Mouse (Mus musculus) ES-E14 (cell line): ENCODE results near the gene Ctnnbl1. TPM values are rescaled to one million over a fixed set of nuclear protein-coding genes. Genes with fewer than 3 reads are reported as not detected.

Experiments used
- DNase-seq: peaks from one replicate; pipeline ENCODE4 v3.0.0-alpha.2; 2013; ENCODE audit warnings: low read depth, low spot score
- H3K27ac ChIP-seq: 2 replicates; pipeline ENCODE4 v1.5.1; 2012; ENCODE audit warnings: low read depth, mild to moderate bottlenecking, low read length, moderate library complexity, mixed read lengths; ENCODE audit not compliant: poor library complexity, insufficient read depth, severe bottlenecking
- H3K36me3 ChIP-seq: 2 replicates; pipeline ENCODE4 v1.6.1; 2012; ENCODE audit warnings: mild to moderate bottlenecking, low read length, moderate library complexity, mixed read lengths; ENCODE audit not compliant: control insufficient read depth, poor library complexity, insufficient read depth, severe bottlenecking
- H3K4me1 ChIP-seq, 2 experiments: fragments of 150-350 bp in 1 of 2; sonication (generic) in 1 of 2; 2 replicates each; pipeline ENCODE4 v1.6.1; 2012; ENCODE audit warnings: low read length in 2 of 2, mild to moderate bottlenecking in 1 of 2, mixed read lengths in 1 of 2; ENCODE audit not compliant: control insufficient read depth in 2 of 2, insufficient read depth in 2 of 2, poor library complexity in 1 of 2
- H3K4me3 ChIP-seq, 2 experiments: fragments of 150-350 bp in 1 of 2; sonication (generic) in 1 of 2; 2 replicates each; pipeline ENCODE4 v1.5.1; 2012; ENCODE audit warnings: low read length in 2 of 2, low read depth in 1 of 2, mild to moderate bottlenecking in 1 of 2, mixed read lengths in 1 of 2; ENCODE audit not compliant: insufficient read depth in 1 of 2, poor library complexity in 1 of 2, severe bottlenecking in 1 of 2
- H3K9ac ChIP-seq: 2 replicates; pipeline ENCODE4 v1.6.1; 2012; ENCODE audit warnings: low read depth, mild to moderate bottlenecking, low read length, mixed read lengths; ENCODE audit not compliant: poor library complexity, insufficient read depth, severe bottlenecking
- H3K9me3 ChIP-seq: fragments of 150-350 bp; sonication (generic); 2 replicates; pipeline ENCODE4 v1.6.1; 2012; ENCODE audit warnings: low read depth, mild to moderate bottlenecking, low read length; ENCODE audit not compliant: control insufficient read depth, insufficient read depth
- CHD2 ChIP-seq: IDR thresholded peaks from 2 replicates; pipeline ENCODE4 v1.6.1; 2014; ENCODE audit warnings: mild to moderate bottlenecking, low read depth, low read length, inconsistent platforms
- HCFC1 ChIP-seq: IDR thresholded peaks from 2 replicates; pipeline ENCODE4 v1.6.1; 2012; ENCODE audit warnings: low read length, inconsistent platforms, borderline replicate concordance; ENCODE audit not compliant: insufficient read depth
- MAFK ChIP-seq: IDR thresholded peaks from 2 replicates; pipeline ENCODE4 v1.6.1; 2014; ENCODE audit warnings: mild to moderate bottlenecking, low read depth, low read length, inconsistent platforms; ENCODE audit not compliant: insufficient read depth
- ZC3H11A ChIP-seq: IDR thresholded peaks from 2 replicates; pipeline ENCODE4 v1.6.1; 2012; ENCODE audit warnings: low read depth, mild to moderate bottlenecking, inconsistent platforms, low read length, borderline replicate concordance
- ZNF384 ChIP-seq: IDR thresholded peaks from 2 replicates; pipeline ENCODE4 v1.6.1; 2012; ENCODE audit warnings: low read depth, low read length, inconsistent platforms
- in situ Hi-C, 2 experiments: fragments of 600-800 bp; cut with MboI; formaldehyde crosslinking; loops; one replicate each; pipeline ENCODE4 v1.15.1; 2025; ENCODE audit warnings: low sequenced_read_pairs in 2 of 2, inconsistent platforms in 1 of 2; ENCODE audit not compliant: unreplicated experiment in 2 of 2
- total RNA-seq: library from RNA; depleted of rRNA; stranded (reverse); fragments of 300-350 nt; gene quantifications from 2 replicates; pipeline ENCODE4 v1.2.3, GENCODE M21; 2012; rRNA removed

Gene Ctnnbl1
- total RNA-seq, 1 experiment = 63.9 TPM

- DNase-seq = no peak
- H3K4me3 ChIP-seq = no peak overlapping the region
- H3K9ac ChIP-seq = no peak overlapping the region
- H3K9me3 ChIP-seq = no peaks in the 10 kb centered on the region
- in situ Hi-C loops = no loop called here
- H3K27ac ChIP-seq = no peak overlapping the region
- no peaks in the 10 kb centered on the region for H3K36me3 ChIP-seq
- peaks cover 0 to 6% of the 10 kb centered on the region in 2 experiments; a peak in 1 of 4 replicates for H3K4me1 ChIP-seq
- no peak for TF ChIP-seq MAFK
- TF ChIP-seq ZNF384 = no peak
- TF ChIP-seq HCFC1 = no peak
- no peak for TF ChIP-seq ZC3H11A
- TF ChIP-seq CHD2 = no peak
These were observed 198.4 kb downstream of the Ctnnbl1 start for GRCm38 (mm10) chr2:157935444-157936171.

GRCm38 (mm10) chr2:157936676-157937075, 199.5 kb downstream of the Ctnnbl1 start:
- Histone ChIP-seq H3K9ac (no peak overlapping the region), H3K4me3 (no peak overlapping the region), H3K4me1 (peaks cover 0 to 9% of the 10 kb centered on the region in 2 experiments; a peak in 1 of 4 replicates), H3K9me3 (no peaks in the 10 kb centered on the region), H3K36me3 (no peaks in the 10 kb centered on the region), H3K27ac (no peak overlapping the region)
- TF ChIP-seq ZNF384 = no peak
- no peak for DNase-seq
- in situ Hi-C loops = no loop called here

- no peak for DNase-seq
- TF ChIP-seq ZC3H11A = no peak
- no peak for TF ChIP-seq ZNF384
- H3K27ac ChIP-seq = no peak overlapping the region
- in situ Hi-C loops = no loop called here
- peak overlapping the region; percentile 53 to 57 for H3K4me3 ChIP-seq
- no peaks in the 10 kb centered on the region for H3K36me3 ChIP-seq
- peaks cover 4 to 15% of the 10 kb centered on the region in 2 experiments; a peak in 1 of 4 replicates for H3K4me1 ChIP-seq
- peak overlapping the region; percentile 0; the same call in 1 of the 2 replicates for H3K9ac ChIP-seq
- H3K9me3 ChIP-seq = no peaks in the 10 kb centered on the region
These were observed 203.5 kb downstream of the Ctnnbl1 start for GRCm38 (mm10) chr2:157940586-157941185.

Other genes starting within 250 kb of the Ctnnbl1 start
- gene Nnat, start 177.3 kb upstream of the Ctnnbl1 start, total RNA-seq = 7.0 and 117 TPM in 2 replicates
- 42.4 and 57.3 TPM in 2 replicates for gene Blcap, start 166.1 kb upstream of the Ctnnbl1 start, total RNA-seq
- gene Vstm2l, start 177.3 kb downstream of the Ctnnbl1 start, total RNA-seq = 0.48 and 0.62 TPM in 2 replicates